Mouse (Mus musculus) B cell, adult 2 months (primary cell): ENCODE measurements at regions not wholly inside any gene's neighbourhood (a gene's known extent, or its start where the extent isn't known, plus 50 kb on each side); places are given as distances from the start of the nearest gene placed in this dataset.

Source experiments
- DNase-seq, 2 experiments: peaks; one replicate each; pipeline ENCODE4 v3.0.0; 2022

GRCm38 (mm10) chr3:81742124-81742523 lies 190.3 kb upstream of the Ctso start:
- DNase-seq: no peak

DNA sequence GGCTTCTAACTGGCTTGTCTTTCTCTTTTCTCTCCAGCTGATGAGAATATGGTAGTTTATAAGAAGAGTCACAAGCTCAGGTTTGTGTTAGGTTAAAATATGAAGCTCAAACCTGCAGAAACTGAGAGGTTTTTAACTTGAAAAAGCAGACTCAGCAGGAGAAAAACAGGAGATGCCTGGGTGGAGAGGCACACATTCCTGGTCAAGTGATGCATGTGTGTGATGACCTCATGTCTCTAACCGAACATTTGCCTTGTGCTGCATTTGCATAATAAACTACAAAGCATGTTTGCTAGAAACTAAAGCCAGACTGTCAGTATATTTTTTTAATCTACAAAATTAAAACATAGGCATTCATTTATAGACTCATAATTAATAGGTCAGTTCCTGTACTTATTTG lies 182.2 kb upstream of the Ctso start:
- DNase-seq: no peak

DNA sequence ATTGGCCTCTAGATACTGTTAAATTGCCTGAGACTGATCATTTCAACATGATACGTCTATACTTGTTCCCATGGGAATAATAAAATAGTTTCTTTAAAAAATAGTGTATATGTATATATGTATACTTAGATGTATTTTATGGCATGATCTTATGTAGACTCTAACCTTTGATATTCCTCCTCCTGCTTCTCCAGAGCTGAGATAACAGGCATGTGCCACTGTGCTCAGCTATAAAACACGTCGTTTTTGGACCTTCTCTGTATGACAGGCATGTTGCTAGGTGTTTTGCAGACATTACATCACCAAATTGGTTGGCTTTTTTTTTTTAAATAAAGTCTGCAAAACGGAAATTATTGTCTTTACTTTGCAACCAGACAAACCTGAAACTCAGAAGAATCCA lies 179.4 kb upstream of the Ctso start:
- DNase-seq: no peak

GRCm38 (mm10) chr3:81760383-81760782 lies 172.0 kb upstream of the Ctso start:
- DNase-seq: no peak

- peak; percentile 17 for DNase-seq
These were observed 171.5 kb upstream of the Ctso start for GRCm38 (mm10) chr3:81760914-81761313.

DNA sequence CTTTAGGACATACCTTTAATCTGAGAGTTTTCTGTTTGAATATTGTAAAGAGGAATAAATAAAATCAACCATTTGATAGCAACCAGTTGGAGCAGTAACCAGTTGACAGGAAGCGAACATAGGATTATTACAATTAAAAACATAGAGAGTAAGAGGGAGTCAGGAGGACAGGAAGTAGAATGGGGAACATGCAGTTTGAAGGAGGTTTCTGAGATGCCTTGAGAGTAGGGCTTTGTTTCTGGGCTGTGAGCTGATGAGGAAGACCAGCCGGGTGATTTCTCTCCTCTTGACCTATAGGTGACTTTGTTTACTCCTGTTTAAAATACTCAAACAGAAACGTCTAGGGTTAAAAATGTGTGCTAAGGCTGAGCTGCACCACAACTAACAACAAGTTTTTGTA lies 160.6 kb upstream of the Ctso start:
- no peak for DNase-seq

GRCm38 (mm10) chr3:81773012-81773411 lies 159.4 kb upstream of the Ctso start:
- DNase-seq: no peak

DNA sequence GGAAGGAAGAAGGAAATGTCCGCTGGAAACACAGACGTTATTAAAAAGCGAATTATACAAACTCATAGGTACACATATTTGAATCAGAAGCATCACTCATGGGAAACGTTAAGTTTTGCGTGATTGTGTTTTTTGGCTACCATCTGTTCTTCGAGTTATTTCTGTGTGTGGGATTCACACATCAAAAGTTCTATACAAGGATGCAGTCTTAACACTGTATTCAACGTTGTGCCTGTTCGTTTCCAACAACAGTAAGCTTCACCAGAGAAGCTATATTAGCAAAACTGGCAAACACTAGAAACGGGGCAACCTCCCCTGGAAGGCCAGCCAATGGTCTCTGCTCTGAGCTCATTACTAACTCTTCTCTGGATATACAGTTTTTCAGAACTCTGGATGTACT lies 150.3 kb upstream of the Ctso start:
- no peak for DNase-seq

DNA sequence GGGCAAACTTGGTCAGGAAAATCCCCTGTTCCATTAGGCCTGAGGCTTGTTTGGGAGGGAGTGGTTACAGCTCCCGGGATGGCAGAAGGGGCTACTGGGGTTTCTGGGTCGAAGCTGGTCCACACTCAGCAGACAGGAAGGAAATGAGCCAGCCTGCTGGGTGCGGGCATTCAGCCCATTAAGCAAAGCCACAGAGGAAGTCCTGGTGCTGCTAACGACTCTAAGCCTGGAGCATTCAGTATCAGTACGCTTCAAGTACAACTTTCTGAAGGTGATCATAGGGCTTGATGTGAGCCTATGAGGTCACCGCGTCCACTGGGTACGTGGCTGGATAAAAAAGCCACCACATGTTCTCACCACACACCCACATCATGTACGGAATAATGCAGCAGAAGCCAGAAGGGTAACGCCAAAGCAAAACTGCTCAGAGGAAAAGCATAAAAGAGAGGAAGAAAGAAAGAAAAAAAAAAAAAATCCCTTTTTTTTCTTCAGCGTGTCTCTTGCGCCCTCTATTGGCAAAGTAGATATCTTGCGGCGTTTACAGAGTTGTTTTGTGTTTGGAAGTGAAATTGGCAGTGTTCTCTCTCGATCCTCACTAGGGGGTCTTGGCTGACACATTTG lies 149.4 kb upstream of the Ctso start:
- peak; percentile 32 to 34 for DNase-seq

DNA sequence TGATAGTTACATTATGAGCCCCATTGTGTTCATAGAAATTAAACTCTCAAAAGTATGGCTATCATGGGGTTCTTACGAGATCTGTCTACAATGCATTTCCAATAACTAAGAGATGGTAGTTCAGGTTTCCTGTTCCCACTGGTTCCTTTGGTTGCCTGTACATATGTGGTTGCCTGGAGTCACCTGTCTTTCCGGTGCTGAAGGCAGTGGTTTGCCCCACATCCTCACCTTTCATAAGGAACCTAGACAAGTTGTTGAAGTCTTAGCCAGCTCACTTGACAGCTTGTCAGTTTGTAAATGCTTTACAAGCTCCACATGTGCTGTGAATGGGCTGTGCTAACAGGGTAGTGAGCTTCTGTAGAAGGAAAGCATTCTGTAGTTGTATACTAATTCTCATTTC lies 143.5 kb upstream of the Ctso start:
- DNase-seq: no peak

DNA sequence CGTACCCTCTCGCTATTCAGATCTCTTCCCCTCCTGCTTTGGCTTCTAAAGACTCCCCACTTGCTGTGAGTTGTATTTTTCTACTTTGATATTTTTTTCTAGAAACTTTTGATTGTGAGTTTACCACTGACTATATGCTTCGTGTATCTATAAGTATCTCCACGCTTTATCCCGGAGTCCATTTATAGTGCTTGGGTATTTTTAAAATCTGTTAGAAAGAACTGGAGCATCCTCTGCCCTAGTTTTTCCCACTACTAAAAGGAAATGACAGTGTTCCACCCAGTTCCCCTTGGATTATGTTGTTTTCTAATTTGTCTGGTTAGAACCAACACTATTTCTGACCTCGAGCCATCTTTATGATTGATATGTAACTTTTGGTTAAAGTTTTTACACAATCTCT lies 142.7 kb upstream of the Ctso start:
- no peak for DNase-seq

- DNase-seq: no peak
These were observed 130.3 kb upstream of the Ctso start for GRCm38 (mm10) chr3:81802096-81802495.

DNA sequence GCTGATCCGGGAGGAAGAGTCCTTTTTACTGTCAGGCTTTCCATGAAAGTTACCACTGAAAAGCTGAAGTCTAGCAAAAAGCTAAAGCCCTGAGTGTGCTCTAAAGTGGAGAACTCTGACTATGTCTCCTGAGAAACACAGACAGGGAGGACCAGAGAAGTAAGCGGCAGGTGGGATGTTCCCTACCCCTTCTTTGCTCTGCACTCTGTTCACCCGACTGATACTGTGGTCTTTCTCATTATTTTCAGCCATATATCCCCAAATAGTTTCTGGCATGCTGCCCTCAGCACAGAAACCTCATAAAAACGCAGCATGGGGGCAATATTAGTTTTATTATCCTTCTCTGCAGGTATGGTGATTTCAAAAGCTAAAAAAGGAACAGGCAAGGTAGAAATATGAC lies 126.7 kb upstream of the Ctso start:
- DNase-seq: no peak

GRCm38 (mm10) chr3:81809604-81810003 lies 122.8 kb upstream of the Ctso start:
- DNase-seq: no peak

GRCm38 (mm10) chr3:81820304-81820703 lies 112.1 kb upstream of the Ctso start:
- DNase-seq: no peak

DNA sequence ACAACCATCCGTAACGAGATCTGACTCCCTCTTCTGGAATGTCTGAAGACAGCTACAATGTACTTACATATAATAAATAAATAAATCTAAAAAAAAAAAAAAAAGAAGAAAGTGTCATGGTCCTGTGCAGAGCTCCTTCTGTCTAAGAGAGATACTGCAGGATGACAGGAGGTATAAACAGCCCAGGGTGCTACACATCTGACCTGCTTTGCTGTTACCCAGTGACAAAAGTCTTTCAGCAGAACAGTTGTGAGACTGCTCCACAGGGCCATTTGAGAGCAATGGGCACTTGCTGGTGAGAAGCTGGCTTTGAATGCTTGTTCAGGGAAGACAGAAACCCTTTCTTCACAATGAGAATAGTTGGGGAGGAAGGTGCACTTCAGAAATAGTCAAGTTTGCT lies 102.9 kb upstream of the Ctso start:
- no peak for DNase-seq

DNA sequence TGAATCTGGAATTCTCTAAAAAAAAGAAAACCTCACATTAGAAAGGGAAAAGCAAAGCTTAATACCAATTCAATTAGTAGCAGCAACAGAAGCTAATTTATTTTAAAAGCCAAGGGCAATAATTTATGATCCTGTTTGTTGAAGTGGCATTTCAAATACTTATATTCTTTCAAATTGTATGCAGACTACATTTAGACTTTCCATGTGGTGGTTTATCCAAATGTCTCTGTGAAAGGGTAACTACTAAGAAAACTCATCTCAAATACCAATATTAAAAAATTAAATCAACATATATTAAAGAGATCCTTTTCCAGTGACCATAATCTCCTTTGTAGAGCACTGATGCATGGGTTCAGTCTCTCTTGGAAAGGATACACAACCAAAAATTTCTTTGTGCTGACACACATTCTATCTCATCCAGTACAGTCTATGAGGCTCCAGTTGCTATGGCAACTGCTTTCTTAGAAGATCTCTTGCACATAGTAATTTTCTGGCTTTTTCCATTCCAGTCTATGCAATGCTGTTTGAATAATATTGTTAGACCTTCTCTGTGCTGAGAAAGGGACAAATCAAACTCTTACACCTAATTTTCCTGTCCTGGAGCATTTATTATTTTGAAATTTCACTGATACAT lies 102.3 kb upstream of the Ctso start:
- DNase-seq: no peak

DNA sequence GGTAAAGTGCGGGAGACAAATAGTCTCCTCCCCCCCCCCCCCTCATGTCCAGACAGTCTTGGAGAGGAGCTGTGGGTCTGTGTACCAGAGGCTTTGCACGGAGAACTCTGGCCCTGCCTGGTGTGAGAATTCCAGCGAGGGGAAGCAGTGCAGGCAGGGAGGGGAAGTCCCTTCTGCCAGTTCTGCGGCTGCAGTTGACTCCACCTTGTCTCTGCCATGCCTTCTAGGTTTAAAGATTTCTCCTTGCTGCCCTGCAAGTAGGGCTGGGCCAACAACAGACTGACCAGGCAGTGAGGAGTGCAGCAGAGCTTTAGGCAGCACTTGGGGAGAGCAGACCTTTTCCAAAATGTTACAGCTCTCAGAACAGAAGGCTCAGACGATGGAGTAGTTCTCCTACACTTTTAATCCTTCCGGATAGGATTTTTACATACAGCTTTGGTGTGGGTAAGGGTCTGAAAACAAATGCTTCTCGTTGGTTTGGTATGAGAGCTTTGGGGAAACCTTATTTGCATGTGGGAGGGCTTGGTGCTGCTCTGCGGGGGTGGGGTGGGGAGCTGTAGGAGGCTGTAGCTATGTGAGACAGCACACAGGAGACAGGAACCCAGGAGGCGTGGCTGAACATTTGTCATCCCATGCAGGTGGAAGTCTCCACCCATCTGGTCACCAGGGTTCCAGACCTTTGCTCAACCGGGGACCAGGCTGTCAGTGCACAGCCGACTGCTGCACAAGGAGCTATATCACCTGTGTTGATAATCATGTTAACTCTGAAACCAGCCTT lies 96.8 kb upstream of the Ctso start:
- DNase-seq: peak in 1 of 2 experiments; percentile 1

- DNase-seq: no peak
These were observed 95.9 kb upstream of the Ctso start for GRCm38 (mm10) chr3:81836478-81836877.

DNA sequence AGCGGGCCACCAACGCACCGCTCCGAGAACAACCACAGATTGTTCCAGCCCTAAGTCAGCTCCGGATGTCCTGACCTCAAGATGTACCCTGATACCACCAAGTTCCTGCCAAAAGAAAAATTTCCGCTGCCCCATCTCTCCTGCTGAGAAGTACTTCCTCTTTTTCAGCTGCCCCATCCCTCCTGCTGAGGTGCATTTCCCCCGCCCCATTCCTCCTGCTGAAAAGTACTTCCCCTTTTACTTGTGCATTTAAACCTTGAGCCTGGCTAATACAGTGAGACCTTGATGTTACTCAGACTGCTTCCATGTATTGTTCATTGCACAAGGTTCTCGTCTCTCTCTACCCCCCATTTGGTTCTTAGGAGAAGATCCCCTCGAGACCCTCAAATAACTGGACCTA lies 94.3 kb upstream of the Ctso start:
- peak; percentile 6 to 27 for DNase-seq

GRCm38 (mm10) chr3:81864487-81864886 lies 67.9 kb upstream of the Ctso start:
- DNase-seq: no peak
